Mouse (Mus musculus): Measurements from ENCODE around the gene Rassf3.

Gene Rassf3

DNA sequence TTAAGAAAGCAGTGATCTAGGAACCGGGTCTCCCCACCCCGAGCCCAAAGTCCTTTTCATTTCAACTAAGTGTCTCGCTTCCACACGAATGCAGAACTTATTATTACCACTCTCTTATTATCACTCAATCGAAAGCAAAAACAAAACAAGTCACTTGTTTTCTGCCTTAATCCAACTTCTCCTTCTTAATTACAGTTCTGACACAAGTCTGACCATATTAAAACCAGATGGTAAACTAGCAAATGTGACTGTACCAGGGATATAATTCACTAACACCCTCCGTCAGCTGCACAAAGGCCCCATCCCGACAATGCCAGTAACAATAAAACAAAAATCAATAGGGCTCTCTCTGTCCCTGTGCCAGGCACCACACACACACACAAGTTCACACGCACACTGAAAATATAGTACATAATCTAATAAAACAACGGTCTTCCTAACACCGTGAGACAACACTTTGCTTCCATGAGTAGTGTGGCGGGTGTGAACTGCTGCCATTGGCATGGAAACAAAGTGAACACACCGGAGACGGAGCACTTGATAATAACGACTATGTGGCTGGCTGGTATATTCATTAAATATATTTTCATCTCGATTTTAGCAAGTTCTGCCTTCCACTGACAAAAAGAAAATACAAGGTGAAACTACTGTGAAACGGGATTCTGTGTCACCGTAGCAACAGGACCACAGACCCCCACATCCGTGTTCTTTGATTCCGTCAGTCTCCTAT lies 16.9 kb downstream of the Rassf3 start:
- DNase-seq: no peak

DNA sequence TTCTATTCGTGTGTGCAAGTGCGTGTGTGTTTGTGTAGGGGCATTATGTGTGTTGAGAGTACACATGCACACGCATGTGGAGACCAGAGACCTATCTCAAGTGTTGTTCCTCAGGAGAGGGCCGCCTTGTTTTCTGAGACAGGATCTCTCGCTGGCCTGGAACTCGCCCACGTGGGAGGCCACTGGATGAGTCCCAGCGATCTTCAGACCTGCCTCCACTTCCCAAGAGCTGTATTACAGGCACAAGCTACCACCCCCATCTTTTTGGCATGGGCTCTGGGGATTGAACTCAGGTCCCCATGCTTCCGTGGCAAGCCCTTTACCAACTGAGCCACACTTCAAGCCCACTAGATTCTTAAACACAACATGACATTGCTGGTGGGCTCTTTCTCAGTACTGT lies 17.7 kb downstream of the Rassf3 start:
- DNase-seq: no peak

DNA sequence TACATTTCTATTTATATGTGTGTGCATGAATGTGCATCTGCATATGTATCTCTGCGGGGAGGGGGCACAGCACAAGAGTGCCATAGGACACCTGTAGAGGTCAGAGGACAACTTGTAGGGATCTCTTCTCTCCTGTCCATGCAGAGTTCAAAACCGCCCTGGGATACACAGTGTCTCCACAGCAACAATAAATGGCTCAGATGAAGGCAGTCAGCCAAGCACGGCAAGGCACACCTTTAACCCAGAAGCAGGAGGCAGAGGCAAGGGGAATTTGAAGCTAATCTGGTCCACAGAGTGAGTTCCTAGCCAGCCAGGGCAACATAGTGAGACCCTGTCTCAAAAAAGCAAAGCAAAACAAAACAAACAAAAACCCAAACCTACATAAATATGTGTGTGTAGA lies 18.8 kb downstream of the Rassf3 start:
- DNase-seq: peak; percentile 59

DNA sequence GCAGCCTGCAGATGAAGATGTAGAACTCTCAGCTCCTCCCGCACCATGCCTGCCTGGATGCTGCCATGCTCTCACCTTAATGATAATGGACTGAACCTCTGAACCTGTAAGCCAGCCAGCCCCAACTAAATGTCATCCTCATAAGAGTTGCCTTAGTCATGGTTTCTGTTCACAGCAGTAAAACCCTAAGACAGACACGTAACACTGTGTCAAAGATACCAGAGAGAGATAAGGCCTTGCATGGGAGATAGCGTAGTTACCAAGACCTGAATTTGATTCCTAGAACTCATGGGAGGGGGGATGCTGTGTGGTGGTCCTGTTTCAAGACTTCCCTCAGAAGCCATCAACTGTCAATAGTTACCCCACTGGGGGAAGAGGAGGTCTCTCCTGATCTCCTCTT lies 20.6 kb downstream of the Rassf3 start:
- DNase-seq: no peak

DNA sequence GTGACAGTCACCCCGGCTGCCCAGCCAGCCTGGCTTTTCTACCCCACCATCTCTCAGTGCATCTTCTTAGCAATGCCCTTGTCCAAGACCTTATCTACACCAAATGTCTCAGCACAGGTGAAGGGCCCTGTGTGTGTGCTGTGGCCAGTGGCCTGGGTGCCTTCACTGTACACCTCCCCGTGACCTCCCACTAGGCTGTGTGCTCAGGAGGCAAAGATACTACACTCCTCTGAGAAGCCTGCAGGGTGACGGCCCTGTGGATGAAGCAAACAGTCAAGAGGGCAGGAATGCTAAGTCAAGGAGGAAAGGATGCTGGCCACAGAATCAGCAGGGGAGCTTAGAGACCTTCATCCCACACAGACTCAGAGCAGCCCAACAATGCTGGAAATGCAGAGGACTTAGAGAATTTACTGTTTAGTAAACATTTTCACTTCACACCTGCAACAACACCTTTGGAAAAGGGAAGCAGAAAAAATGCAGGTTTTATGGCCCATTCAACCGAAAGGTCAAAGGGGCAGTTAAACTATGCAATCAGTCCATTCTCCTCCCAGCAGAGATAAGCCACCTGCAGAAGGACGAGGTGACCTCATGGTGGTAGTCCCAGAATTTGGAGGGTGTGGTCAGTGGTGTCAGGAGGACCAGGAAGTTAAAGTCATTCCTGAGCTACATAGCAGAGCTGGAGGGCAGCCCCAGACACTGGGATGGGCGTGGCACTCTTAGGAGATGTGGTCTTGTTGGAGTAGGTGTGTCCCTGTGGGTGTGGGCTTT lies 21.3 kb downstream of the Rassf3 start:
- DNase-seq: no peak

DNA sequence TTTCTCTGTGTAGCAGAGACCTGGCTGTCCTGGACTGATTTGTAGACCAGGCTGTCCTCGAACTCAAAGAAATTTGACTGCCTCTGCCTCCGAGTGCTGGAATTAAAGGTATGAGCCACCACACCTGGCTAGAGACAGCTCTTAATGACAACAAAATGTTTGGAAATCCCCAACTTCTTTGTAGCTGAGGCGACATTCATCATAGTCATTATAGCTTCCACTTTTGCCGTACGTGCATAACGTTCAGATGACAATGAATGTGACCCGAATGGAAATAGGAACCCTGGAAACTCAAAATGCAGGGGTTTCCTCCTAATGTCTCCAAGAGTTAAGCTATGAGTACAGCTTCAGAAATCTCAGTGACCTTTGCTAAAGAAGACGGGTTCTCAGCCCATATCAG lies 22.1 kb downstream of the Rassf3 start:
- no peak for DNase-seq

DNA sequence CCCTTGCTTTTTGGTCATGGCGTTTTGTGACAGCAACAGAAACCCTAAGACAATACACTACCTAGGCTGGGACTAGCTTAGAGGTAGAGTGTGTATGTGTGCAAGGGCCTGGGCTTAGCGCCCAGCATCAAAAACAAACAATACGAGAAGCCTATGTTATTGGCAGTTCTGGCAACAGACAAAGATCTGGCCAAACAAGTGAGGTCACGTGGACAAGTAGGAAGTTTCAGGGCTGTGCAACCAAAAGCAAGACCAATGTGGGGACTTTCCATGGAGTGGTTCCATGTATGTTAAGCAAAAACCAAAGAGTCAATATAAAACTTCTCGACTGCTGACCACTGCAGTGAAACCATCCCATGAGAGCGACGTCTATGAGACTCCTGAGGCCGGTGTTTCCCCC lies 30.3 kb downstream of the Rassf3 start:
- DNase-seq: no peak

DNA sequence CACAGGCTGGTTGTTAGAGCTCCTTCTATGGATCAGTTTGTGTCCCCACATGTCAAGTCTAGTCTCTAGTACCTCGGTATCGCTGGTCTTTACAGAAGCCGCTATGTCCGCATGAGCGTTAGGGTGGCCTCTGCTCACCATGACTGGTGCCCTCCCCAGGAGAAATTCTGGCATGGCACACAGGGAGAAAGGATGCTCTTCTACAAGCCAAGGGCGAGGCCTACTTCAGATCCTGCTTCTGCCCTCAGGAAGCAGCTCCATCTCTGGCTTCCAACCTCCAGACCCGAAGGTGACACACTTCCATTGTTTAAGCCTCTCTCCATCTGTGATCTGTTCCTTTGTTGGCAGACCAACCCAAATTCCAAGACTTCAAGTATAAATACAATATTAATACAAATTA lies 31.9 kb downstream of the Rassf3 start:
- DNase-seq: no peak

DNA sequence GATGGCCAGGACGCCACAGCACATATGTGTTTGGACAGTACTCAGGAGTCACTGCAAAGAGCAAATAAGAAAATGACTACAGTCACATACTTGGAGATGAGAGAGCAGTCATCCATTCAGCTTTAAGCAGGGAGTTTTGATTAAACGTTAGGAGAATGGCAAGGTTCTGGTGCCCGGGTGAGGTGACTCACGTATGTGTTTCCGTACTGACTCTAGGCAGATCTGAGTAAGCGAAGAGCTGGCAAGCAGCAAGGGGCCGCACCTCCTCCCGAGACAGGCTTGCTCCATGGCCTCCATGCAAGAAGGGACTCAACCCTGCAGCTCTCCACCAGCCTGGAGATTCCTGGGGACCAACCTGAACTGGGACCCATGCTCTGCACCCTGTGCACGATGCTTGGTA lies 32.4 kb downstream of the Rassf3 start:
- DNase-seq: no peak

DNA sequence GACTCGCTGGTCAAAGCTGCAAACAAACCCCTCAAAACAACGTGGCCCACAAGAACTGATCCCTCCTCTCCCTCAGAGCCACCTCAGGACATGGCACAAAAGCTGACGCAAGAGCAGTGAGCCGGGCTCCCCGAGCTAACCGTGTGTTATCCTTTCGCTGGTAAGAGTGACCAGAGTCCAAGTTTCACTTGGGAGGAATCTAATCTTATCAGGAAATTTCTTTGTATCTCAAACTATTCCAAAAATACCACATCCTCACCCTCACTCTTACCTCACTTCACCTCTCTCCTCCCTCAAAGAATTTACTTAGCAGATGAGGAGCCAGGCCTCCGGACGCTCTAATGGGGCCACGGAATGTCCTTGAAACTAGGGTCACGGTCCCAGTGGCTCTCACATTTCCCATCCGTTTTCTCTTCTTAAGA lies 36.8 kb downstream of the Rassf3 start:
- no peak for DNase-seq

DNA sequence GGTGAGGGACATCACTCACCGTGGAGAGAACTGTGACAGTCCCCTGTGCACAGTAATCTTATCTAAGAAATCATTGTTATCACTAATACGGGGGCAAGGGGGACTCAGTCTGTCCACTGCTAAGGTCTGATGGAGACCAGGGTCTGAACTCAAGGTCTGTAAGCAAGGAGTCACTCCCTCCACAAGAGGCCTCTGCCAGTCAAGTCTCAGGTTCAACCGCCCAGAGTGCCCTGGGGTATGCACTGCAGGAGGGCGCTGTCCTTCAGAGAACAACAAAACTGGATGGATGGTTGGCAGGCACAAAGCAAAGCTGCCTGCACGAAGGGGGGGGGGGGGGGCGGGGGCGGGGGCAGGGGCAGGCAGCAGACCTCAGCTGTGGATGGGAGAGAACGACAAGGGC lies 38.0 kb downstream of the Rassf3 start:
- no peak for DNase-seq

DNA sequence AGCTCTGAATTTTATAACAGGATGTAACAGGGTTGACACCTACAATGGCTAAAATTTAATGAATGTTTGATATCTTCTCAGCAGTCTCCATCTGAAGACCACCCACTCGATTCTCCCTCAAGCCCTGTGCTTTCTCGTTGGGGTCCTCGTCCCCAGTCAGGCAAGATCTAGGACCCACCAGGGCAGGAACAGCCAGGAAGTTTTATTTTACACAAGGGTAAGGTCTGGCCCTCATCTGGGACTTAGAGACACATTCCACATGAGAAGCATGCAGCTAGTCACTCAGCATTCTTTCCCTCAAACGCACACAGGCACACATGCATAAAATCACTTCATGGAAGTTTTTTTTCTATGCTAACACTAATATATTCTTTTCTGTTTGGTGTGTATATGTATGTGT lies 39.5 kb downstream of the Rassf3 start:
- DNase-seq: no peak

DNA sequence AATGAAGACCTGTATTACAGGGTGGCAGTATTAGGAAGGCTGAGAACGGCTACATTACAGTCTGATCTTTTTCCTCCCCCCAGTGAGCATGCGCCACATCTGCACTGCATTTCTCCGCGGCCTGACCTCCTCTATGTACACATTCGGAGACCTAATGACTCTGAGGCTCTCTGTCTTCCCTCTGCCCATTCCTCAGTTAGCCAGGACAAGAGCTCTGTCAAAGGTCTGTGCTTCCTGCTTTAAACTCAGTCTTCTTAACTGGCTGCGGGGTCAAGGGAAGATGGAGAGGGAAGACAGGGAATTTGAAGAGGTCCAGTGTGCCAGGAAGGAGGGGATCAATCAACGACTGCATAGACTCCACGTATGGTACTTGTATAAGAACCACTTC lies 39.9 kb downstream of the Rassf3 start:
- DNase-seq: no peak

DNA sequence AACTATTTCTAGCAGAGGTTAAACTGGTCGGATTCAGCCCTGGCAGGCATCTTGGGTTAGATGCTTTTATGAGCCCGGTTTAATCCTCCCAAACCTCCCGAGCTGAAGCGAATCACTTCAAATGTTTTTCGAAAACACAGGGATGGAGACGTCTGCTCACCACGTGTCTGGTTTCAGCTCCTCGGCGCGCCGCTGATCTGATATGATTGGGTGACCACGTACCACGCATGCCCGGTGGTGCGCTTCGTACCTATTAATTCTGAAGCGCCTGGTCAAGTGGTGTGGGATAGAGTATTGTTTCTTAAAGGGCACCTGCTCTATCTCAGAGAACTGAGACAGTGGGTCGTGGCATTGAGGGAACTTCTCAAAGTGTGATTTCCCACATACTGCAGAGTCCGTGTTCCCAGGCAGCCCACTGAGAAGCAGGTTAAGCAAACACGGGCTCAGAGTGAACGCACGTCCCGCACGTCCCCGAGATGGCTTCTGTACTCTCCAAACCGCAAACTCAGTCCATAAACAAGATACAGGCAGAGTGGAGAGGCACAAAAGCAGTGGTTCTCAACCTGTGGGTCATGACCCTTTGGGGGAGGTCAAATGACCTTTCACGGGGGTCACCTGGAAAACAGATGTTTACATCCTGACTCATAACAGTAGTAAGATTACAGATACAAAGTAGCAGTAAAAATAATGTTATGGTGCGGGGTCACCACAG lies 40.4 kb downstream of the Rassf3 start:
- peak; percentile 68 for DNase-seq

DNA sequence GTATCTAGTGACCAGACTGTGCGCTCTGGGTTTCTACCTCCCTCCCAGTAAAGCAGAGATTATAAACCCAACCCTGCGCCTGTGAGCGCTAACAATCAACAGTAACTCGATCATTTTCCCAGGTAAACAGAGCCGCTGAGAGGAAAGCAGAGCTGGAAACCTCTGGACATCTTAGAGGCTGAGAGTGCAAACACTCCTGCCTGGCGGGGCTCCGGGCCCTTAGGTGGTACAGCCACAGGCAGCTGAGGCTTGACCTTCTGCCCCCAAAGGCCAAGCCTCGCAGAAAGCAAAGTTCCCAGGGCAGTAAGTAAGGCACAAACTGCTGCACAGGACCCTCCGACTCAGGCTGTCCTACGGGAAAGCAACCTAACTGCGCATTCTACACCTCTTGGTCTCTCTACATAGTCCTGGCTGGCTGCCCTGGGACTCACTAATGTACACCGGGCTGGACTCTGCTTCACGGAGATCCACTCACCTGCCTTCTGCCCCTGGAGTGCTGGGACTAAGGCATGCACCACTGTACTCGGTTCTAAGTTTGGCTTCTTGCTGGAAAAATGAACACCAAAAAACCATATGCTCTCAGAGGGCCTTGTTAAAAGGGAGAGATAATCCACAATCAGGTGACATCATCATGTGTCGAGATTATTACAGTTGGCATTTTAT lies 41.6 kb downstream of the Rassf3 start:
- no peak for DNase-seq

DNA sequence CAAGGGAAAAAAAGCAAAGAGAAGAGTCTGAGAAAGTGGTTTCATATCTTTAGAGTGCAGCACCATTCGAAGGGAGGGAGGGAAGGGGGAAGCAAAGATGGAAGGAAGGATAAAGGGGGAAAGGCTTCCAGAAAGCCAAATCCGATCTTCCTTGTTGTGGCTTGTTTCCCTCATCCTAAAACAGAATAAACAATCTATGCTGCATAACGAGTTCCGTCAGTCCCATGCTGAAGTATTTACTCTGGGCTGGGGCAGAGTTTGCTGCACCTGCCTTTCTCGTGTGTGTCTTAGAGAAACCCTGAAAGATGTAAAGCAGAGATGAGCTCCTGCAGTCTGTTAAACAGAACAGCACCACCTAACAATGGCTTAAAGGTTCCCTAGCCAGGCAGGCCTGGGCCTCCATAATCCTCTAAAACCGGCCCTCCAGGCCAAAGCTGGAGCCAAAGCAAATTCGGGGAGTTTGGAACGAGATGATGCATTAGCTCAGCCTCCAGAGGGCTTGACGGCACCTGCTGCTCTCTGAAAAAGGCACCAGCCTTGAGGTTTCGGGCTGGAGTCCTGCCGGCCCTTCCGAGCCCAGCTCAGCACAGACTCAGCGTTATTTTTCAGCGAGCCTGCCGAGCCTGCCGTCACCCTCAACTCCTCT lies 43.4 kb downstream of the Rassf3 start:
- DNase-seq: no peak

DNA sequence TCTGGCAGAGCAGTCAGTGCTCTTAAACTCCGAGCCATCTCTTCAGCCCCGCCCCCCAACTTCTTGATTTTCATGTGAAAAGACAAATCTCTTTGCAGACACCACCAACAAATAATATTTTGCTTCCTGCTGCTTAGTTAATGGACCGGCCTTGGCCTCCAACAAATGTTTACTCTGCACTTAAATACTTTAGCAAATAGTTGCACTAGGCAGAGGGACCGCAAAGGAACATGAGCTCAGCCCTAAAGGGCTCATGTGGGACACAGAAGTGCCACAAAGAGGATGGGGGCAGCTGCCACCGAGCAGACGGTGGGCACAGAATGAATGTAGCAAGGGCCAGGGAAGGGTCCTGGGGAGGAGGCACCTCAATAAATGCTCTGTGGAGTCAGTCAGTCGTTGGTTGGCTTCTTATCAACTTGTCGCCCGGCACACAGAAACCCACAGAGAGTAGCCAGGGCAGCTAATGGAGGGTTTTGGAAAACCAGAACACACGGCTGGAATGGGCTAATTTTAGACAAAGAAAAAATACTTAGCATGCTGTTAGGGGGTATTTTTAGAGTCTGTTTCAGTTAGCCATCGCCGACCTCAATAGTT lies 44.0 kb downstream of the Rassf3 start:
- DNase-seq: no peak

DNA sequence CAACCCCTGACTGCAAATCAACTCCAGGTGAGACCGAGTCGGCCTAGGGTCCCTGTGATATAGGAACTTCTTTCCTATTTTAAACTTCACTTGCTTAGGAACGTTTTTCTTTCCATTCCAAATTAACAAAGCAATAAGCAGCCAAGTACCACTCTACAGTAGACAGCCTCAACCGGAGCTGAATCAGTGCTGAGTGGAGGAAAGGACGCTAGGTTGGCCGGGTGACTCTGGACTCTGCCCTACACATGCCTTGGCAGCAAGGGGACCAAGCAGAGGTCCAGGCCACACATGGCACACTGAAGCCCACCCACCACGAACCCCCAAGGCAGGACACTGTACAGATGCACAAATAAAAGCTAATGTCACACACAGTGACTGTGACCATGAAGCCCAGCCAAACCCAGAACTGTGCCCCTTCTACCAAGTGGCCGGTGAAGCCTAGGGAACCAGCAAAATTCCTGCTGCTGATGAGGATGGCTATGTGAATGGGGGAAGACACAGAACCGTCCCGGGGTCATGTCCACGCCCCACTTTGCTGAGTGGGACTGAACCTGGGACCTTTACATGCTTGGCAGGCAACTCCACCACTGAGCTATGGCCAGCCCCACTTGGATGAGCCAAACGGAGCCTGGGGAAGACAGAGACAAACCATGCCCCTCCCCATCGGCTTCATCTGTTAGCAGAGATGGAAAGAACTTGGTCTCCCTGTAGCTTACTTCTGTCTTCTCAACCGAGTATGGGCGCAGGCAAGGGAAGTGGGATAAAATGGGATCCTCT lies 45.2 kb downstream of the Rassf3 start:
- no peak for DNase-seq

DNA sequence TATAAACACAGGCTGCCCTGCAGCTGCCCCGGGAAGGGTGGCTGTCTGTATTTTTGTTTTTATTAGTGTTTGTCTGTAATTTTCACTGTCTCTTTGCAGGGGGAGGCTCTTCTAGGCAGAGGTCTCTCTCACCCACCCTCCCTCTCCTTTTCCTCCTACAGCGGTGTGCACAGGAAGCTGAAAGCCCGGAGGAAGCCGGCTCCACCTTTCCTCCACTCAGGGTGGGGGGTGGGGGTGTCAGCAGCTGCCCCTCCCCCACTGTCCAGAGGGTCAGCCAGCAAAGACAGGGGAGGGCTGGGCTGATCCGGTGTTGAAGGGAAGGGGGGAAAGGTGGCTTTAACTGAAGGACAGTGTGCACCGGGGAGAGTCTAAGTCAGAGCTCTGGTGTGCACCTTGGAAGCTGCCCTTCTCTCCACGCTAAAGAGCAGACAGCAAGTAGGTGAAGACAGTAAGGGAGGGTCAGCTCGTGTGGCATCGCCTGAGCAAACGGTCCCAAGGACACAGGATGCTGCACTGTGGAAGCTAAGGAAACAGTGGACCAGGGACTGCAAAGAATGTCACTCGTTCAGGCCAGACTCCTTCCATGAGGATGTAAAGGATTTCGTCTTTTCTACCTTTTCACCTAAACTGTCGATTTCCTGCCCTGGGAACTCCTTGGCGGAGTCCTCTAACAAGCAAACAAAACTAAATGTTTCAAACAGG lies 46.0 kb downstream of the Rassf3 start:
- DNase-seq: no peak

DNA sequence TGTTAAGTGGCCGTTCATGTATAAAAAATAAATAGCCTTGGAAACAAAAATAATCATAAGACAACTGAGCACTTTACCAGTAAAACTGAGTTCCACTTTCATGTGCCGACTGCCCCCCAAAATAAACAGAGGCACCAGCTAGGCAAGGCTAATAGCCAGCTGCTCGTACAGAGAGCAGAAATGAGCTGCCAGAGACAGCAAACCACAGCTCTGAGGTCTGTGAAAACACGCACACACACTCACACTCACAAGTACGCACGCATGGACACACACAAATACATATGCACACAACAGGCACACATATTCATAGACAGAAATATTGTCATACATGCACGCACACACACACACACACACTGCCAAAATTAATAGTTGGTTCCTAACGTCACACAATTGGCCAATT lies 46.6 kb downstream of the Rassf3 start:
- no peak for DNase-seq

DNA sequence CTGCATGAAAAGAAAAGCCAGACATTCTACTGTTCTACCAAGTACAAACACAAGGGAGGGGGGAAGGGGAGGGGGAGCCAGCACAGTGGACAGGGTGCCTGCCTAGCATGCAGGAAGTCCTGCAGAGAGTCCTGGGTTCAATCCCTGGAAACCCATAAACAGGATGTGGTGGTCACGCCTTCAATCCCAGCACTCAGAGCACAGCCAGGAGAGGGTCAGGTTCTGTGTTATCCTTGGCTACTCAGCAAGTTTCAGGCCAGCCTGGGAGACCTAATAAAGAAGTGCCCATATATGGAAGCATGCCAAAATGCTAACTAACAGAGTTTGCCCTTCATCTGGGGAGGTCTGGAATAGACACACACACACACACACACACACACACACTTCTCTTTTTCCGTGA lies 47.1 kb downstream of the Rassf3 start:
- DNase-seq: peak; percentile 74
